Mouse (Mus musculus): ENCODE results near the gene Fam221a. TPM values are rescaled to one million over a fixed set of nuclear protein-coding genes. Genes with fewer than 3 reads are reported as not detected.
A peak's percentile ranks its signal among the peaks of the same experiment; 100 is the strongest.

Fam221a gene
- total RNA-seq (2014; rRNA removed) (0.67 and 0.83 TPM in 2 replicates), polyA plus RNA-seq (2012; rRNA removed) (0.14 and 0.17 TPM in 2 replicates)

DNA sequence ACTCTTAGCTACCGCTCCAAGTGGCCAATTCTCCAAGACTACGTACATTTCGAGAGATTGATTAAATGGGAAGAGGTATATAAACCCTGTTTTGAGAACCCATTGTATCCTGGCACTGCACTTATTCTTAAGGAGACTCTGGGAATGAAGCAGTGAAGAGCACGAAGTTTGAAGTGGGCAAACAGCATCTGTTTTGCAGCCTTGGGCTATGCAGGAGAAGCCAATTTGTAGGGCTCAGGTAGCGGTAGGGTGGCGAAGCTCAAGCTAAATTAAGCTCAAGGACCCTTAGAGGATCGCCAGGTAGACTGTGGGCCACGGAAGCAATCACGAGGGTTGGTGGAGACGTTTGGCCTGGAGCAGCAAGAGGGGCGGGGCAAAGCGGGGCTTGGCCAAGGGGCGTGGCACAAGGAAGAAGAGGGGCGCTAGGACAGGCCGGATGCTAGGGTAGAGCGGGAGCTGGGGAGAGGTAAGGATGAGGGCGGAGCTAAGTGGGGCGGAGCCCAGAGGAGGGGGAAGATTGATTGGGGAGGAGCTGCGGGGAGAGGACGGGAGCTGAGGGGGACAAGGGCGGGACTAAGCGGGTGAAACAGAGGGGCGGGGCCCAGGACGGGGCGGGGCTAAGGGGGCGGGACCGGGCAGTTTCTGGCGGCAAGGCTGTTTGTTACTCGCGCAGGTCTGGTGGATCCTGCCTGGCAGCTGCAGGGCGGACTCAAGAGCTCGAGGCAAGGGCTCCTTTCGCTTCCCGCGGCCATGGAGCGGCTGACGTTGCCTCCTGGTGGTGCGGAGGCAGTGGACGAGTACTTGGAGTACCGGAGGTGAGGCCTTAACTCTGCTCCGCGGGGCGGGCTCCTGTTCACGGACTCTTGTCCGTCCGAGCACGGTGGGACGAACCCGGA, at the start of gene Fam221a:
TSS of gene Fam221a (plus strand) at position 581 of the 896 bp plus-strand sequence.
- Histone ChIP-seq H3K27ac (replicated peaks; ENCODE audit: insufficient read depth, low read depth, low read length) (no peak within 1 kb of the TSS; the same call in 1 of the 2 replicates), H3K9ac (ENCODE audit: low read depth, low read length) (peak within 1 kb of the TSS; percentile 38), H3K79me2 (ENCODE audit: control insufficient read depth, insufficient read depth, low read length) (no peaks in the 10 kb centered on the region), H3K4me1 (ENCODE audit: control insufficient read depth, insufficient read depth, low read length) (peaks cover 3% of the 10 kb centered on the region; the same call in 1 of the 2 replicates), H3K36me3 (ENCODE audit: control insufficient read depth, insufficient read depth, low read length) (no peaks in the 10 kb centered on the region), H3K4me3 (ENCODE audit: insufficient read depth, low read depth, low read length) (peak within 1 kb of the TSS; percentile 62), H3K27me3 (ENCODE audit: control insufficient read depth, insufficient read depth, low read length) (no peaks in the 10 kb centered on the region)
- TF ChIP-seq CTCF (IDR thresholded peaks at IDR 0.05; ENCODE audit: low read depth, low read length) (peak; percentile 48), POLR2A (IDR thresholded peaks at IDR 0.05; ENCODE audit: extremely low read depth, insufficient read depth, low read length) (peak; percentile 41; the same call in 1 of the 2 replicates)
- WGBS, result 5% methylated on average over 49 of the region's 49 CpGs
- DNase-seq (ENCODE audit: extremely low read depth, low read depth, low spot score), result peak; percentile 80

- peak within 1 kb of the TSS; percentile 72 for H3K4me3 ChIP-seq (ENCODE audit: insufficient read depth, low read depth, low read length)
- DNase-seq (ENCODE audit: extremely low read depth, low read depth, low spot score), result peak; percentile 93
- peaks cover 2% of the 10 kb centered on the region; the same call in 1 of the 2 replicates for H3K4me1 ChIP-seq (ENCODE audit: control insufficient read depth, insufficient read depth, low read length)
- TF ChIP-seq CTCF (IDR thresholded peaks at IDR 0.05; ENCODE audit: low read depth, low read length), result peak; percentile 77
- peak; percentile 40; the same call in 1 of the 2 replicates for TF ChIP-seq POLR2A (IDR thresholded peaks at IDR 0.05; ENCODE audit: extremely low read depth, insufficient read depth, low read length)
- WGBS, result under 1% methylated on average over 47 of the region's 47 CpGs
- H3K79me2 ChIP-seq (ENCODE audit: control insufficient read depth, insufficient read depth, low read length), result no peaks in the 10 kb centered on the region
- peak within 1 kb of the TSS; percentile 67 for H3K27ac ChIP-seq (replicated peaks; ENCODE audit: insufficient read depth, low read depth, low read length)
- H3K27me3 ChIP-seq (ENCODE audit: control insufficient read depth, insufficient read depth, low read length), result no peaks in the 10 kb centered on the region
- peak within 1 kb of the TSS; percentile 78 for H3K9ac ChIP-seq (ENCODE audit: low read depth, low read length)
- no peaks in the 10 kb centered on the region for H3K36me3 ChIP-seq (ENCODE audit: control insufficient read depth, insufficient read depth, low read length)
Observed at GRCm38 (mm10) chr6:49318966-49319594, 48.5 kb upstream of the Fam221a start, which contains the start of gene Ccdc126. TSS of gene Ccdc126 (plus strand) at chr6:49319274.

DNA sequence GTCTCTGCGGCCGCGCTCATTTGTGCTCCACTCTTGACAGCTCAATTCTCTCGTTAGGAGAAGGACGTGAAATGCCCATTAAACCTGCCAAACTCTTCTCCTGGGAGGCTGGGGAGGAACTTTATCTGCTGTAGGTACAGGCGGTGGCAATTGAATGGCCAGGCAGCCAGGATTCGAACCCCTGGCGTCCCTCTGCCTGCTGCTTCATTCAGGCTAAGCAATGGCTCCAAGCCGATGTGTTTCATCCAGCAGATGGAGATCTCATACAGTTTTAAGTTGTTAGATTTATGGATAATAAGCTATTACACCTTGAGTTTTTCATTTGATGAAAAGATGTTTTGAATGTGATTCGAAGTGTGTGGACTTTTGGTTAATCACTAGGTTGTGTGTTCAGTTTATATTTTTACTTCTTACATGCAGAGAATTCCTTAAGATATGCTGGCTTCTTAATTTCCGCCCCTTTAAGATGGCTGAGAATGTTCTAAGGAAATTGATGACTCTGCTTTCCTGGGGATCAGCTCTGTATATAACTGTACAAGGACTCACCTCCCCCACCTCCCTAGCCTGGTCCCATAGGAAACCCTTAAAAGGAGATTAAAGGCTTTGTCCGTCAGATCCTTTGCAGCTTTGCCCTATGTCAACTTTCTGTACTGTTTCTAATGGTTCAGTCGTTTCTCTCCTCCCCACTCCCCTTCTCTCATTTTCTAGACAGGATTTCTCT, 47.8 kb upstream of the Fam221a start:
- Histone ChIP-seq H3K27ac (replicated peaks; ENCODE audit: insufficient read depth, low read depth, low read length) (peak overlapping the region; percentile 67), H3K4me3 (ENCODE audit: insufficient read depth, low read depth, low read length) (peak overlapping the region; percentile 72), H3K4me1 (ENCODE audit: control insufficient read depth, insufficient read depth, low read length) (peaks cover 2% of the 10 kb centered on the region; the same call in 1 of the 2 replicates), H3K36me3 (ENCODE audit: control insufficient read depth, insufficient read depth, low read length) (no peaks in the 10 kb centered on the region), H3K9ac (ENCODE audit: low read depth, low read length) (peak overlapping the region; percentile 78), H3K27me3 (ENCODE audit: control insufficient read depth, insufficient read depth, low read length) (no peaks in the 10 kb centered on the region), H3K79me2 (ENCODE audit: control insufficient read depth, insufficient read depth, low read length) (no peaks in the 10 kb centered on the region; the same call in 1 of the 2 replicates)
- no peak for DNase-seq (ENCODE audit: extremely low read depth, low read depth, low spot score)
- WGBS, result 22% methylated on average over 13 of the region's 13 CpGs
- peak; percentile 5; the same call in 1 of the 2 replicates for TF ChIP-seq CTCF (IDR thresholded peaks at IDR 0.05; ENCODE audit: low read depth, low read length)
- no peak for TF ChIP-seq POLR2A (IDR thresholded peaks at IDR 0.05; ENCODE audit: extremely low read depth, insufficient read depth, low read length)

DNA sequence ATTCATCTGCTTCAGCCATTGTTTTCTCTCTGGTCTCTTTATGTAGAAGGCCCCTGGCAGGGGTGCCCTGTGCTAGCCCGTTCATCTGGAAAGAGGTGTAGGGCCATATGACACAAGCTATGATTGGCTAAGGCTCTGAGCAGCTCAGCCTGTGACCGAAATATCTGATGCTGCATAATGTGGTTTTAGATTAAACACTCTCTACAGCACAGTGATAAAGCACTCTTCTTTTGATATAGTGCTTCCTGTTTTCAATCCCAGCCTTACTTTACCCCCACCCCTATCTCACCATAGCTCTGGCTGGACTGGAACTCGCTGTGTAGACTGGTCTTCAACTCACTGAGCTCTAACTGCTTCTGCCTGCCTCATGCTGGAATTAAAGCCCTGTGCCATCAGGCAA, 46.2 kb upstream of the Fam221a start:
- Histone ChIP-seq H3K4me1 (ENCODE audit: control insufficient read depth, insufficient read depth, low read length) (peaks cover 2% of the 10 kb centered on the region; the same call in 1 of the 2 replicates), H3K79me2 (ENCODE audit: control insufficient read depth, insufficient read depth, low read length) (no peaks in the 10 kb centered on the region; the same call in 1 of the 2 replicates), H3K27me3 (ENCODE audit: control insufficient read depth, insufficient read depth, low read length) (no peaks in the 10 kb centered on the region), H3K36me3 (ENCODE audit: control insufficient read depth, insufficient read depth, low read length) (no peaks in the 10 kb centered on the region), H3K9ac (ENCODE audit: low read depth, low read length) (no peak overlapping the region), H3K4me3 (ENCODE audit: insufficient read depth, low read depth, low read length) (no peak overlapping the region), H3K27ac (replicated peaks; ENCODE audit: insufficient read depth, low read depth, low read length) (no peak overlapping the region)
- WGBS, result 79% methylated on average over 3 of the region's 3 CpGs
- DNase-seq (ENCODE audit: extremely low read depth, low read depth, low spot score), result no peak
- TF ChIP-seq POLR2A (IDR thresholded peaks at IDR 0.05; ENCODE audit: extremely low read depth, insufficient read depth, low read length) (no peak), CTCF (IDR thresholded peaks at IDR 0.05; ENCODE audit: low read depth, low read length) (no peak)

DNA sequence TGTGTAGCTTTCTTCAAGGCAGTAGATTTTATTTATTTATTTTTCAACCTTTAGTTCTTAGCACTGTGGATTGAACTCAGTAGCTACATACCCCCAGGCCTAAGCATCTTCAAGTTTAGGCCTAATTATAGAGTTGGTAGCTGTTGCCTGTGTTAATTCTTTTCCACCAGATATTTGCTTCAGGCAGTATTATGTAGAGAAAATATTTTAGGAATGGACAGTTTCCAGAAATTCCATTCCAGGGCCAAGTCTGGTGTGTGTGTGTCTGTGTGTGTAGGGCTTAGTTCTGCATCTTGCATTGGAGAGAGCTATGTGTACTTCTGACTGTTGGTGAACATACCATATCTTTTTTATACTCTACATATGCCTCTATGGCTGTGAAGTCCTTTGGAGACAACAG, 45.5 kb upstream of the Fam221a start:
- Histone ChIP-seq H3K4me1 (ENCODE audit: control insufficient read depth, insufficient read depth, low read length) (peaks cover 2% of the 10 kb centered on the region; the same call in 1 of the 2 replicates), H3K27me3 (ENCODE audit: control insufficient read depth, insufficient read depth, low read length) (no peaks in the 10 kb centered on the region), H3K27ac (replicated peaks; ENCODE audit: insufficient read depth, low read depth, low read length) (no peak overlapping the region), H3K36me3 (ENCODE audit: control insufficient read depth, insufficient read depth, low read length) (no peaks in the 10 kb centered on the region), H3K79me2 (ENCODE audit: control insufficient read depth, insufficient read depth, low read length) (no peaks in the 10 kb centered on the region; the same call in 1 of the 2 replicates), H3K9ac (ENCODE audit: low read depth, low read length) (no peak overlapping the region), H3K4me3 (ENCODE audit: insufficient read depth, low read depth, low read length) (no peak overlapping the region)
- TF ChIP-seq POLR2A (IDR thresholded peaks at IDR 0.05; ENCODE audit: extremely low read depth, insufficient read depth, low read length), result no peak
- no peak for TF ChIP-seq CTCF (IDR thresholded peaks at IDR 0.05; ENCODE audit: low read depth, low read length)
- DNase-seq (ENCODE audit: extremely low read depth, low read depth, low spot score), result no peak
